Mouse (Mus musculus): Measurements from ENCODE around the gene Sez6l2. TPM values are rescaled to one million over a fixed set of nuclear protein-coding genes. Genes with fewer than 3 reads are reported as not detected.

The Sez6l2 gene
- polyA plus RNA-seq, 1 experiment: 0.04 TPM

DNA sequence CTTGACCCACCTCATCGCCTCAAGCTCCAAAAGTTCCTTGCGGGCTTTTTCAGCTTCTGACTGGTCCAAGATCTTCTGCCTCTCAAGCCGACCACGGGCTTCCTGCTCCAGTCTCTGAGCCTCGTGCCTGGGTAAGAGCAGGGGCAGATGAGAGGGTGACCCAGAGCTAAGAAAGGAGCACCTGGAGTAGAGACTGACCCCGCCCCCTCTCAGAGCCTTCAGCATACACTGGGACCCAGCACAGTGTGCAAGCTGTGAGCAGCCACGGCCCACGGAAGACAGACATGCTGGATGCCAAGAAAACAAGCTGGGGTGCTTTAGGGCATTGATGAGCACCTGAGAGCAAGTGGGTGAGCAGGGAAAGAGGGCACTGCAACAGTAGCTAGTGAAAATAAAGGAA is 38.5 kb downstream of the Sez6l2 start:
- Histone ChIP-seq H3K27me3 (ENCODE audit: control insufficient read depth) (no peaks in the 10 kb centered on the region), H3K36me3 (ENCODE audit: control insufficient read depth) (no peaks in the 10 kb centered on the region; the same call in none of the 2 replicates), H3K9me3 (ENCODE audit: control insufficient read depth, low read length) (no peaks in the 10 kb centered on the region), H3K4me3 (replicated peaks) (no peak overlapping the region), H3K4me1 (ENCODE audit: control insufficient read depth) (no peaks in the 10 kb centered on the region)
- TF ChIP-seq TAL1 (IDR thresholded peaks at IDR 0.05; ENCODE audit: low read length): no peak
- TF ChIP-seq GATA1 (IDR thresholded peaks at IDR 0.05; ENCODE audit: low read length): no peak

DNA sequence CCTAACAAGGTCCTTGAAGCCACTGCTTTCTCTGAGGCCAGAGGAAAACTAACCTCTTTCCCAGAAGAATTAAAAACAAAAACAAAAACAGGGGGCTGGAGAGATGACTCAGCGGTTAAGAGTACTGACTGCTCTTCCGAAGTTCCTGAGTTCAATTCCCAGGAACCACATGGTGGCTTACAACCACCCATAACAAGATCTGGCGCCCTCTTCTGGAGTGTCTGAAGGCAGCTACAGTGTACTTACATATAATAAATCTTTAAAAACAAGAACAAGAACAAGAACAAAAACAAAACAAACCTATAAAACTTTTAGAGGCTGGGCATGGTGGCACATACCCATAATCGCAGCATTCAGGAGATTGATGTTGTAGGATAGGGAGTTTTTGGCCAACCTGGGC is 46.1 kb downstream of the Sez6l2 start:
- Histone ChIP-seq H3K9me3 (ENCODE audit: control insufficient read depth, low read length) (peaks cover 4% of the 10 kb centered on the region), H3K4me3 (replicated peaks) (no peak overlapping the region), H3K4me1 (ENCODE audit: control insufficient read depth) (peaks cover 2% of the 10 kb centered on the region; the same call in 1 of the 2 replicates), H3K36me3 (ENCODE audit: control insufficient read depth) (peaks cover 4% of the 10 kb centered on the region), H3K27me3 (ENCODE audit: control insufficient read depth) (no peaks in the 10 kb centered on the region)
- TF ChIP-seq GATA1 (IDR thresholded peaks at IDR 0.05; ENCODE audit: low read length): no peak
- TF ChIP-seq TAL1 (IDR thresholded peaks at IDR 0.05; ENCODE audit: low read length): no peak

DNA sequence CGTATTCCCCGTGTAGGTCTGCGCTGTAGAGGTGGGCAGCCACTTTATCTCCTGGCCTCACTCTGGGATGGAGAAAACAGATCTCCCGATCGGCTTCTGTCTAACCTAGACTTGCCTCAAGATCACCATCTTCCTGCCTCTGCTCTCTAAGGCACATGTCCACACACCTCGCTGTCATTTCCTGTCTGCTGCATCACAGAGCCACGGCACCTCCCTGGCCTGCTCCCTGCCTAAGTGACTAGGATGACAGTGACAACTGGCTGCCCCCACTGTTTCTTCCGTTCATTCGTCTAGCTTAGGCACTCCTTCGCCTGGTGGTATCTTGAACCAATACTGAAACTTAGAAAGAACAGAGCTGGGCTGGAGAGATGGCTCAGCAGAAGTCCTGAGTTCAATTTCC is 49.2 kb downstream of the Sez6l2 start:
- Histone ChIP-seq H3K4me3 (replicated peaks) (no peak overlapping the region), H3K27me3 (ENCODE audit: control insufficient read depth) (no peaks in the 10 kb centered on the region), H3K9me3 (ENCODE audit: control insufficient read depth, low read length) (peaks cover 4% of the 10 kb centered on the region), H3K36me3 (ENCODE audit: control insufficient read depth) (peaks cover 4% of the 10 kb centered on the region), H3K4me1 (ENCODE audit: control insufficient read depth) (peaks cover 4% of the 10 kb centered on the region)
- TF ChIP-seq GATA1 (IDR thresholded peaks at IDR 0.05; ENCODE audit: low read length): no peak

DNA sequence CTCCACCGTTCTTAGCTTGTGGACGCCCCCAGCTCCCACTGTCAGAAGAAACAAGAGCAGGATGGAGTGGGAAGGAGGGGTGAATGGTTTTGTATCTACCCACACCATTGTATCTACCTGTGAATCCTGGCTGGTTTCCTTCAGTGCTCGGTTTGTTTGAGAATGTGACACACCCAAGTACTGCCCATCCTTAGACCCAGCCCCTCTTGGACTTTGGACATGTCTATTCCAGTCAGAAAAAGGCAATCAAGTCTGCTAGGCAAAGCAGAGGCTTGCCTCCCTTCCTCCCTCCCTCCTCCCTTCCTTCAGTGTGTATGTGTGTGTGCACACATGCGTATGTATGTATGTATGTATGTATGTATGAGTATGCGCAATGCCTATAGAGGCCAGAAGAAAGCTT is 53.3 kb downstream of the Sez6l2 start:
- H3K4me1 ChIP-seq (ENCODE audit: control insufficient read depth): peaks cover 25% of the 10 kb centered on the region
- TF ChIP-seq TAL1 (IDR thresholded peaks at IDR 0.05; ENCODE audit: low read length) (no peak), GATA1 (IDR thresholded peaks at IDR 0.05; ENCODE audit: low read length) (no peak)
- H3K27me3 ChIP-seq (ENCODE audit: control insufficient read depth): no peaks in the 10 kb centered on the region
- no peaks in the 10 kb centered on the region; the same call in 1 of the 2 replicates for H3K36me3 ChIP-seq (ENCODE audit: control insufficient read depth)
- H3K9me3 ChIP-seq (ENCODE audit: control insufficient read depth, low read length): no peaks in the 10 kb centered on the region
- no peak overlapping the region for H3K4me3 ChIP-seq (replicated peaks)

DNA sequence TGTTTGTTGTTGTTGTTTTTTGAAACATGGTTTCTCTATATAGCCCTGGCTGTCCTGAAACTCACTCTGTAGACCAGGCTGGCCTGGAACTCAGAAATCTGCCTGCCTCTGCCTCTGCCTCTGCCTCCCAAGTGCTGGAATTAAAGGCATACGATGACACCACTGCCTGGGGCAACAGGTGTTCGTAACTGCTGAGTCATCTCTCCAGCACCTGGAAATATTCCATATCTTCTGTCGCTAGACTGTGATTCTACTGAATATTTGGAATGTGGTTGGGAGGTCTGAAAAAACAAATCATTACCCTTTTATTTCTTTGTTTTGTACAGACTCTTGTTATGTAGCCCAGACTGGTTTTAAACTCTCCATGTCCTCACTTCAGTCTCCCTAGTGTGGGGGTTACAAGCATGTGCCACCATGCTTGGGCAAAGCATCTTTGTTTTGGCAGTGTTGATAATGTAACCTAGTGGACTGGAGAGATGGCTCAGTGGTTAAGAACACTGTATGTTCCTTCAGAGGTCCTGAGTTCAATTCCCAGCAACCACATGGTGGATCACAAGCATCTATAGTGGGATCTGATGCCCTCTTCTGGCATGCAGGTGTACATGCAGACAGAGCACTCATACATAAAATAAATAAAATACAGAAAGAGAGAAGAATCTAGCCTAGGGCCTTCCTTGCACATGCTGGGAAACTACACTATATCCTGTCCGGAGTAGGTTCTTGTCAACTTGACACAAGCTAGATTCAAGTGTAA is 53.9 kb downstream of the Sez6l2 start:
- Histone ChIP-seq H3K36me3 (ENCODE audit: control insufficient read depth) (peaks cover 2% of the 10 kb centered on the region), H3K4me3 (replicated peaks) (no peak overlapping the region), H3K9me3 (ENCODE audit: control insufficient read depth, low read length) (no peaks in the 10 kb centered on the region), H3K27me3 (ENCODE audit: control insufficient read depth) (no peaks in the 10 kb centered on the region), H3K4me1 (ENCODE audit: control insufficient read depth) (peaks cover 31% of the 10 kb centered on the region)
- TF ChIP-seq GATA1 (IDR thresholded peaks at IDR 0.05; ENCODE audit: low read length) (no peak), TAL1 (IDR thresholded peaks at IDR 0.05; ENCODE audit: low read length) (no peak)

DNA sequence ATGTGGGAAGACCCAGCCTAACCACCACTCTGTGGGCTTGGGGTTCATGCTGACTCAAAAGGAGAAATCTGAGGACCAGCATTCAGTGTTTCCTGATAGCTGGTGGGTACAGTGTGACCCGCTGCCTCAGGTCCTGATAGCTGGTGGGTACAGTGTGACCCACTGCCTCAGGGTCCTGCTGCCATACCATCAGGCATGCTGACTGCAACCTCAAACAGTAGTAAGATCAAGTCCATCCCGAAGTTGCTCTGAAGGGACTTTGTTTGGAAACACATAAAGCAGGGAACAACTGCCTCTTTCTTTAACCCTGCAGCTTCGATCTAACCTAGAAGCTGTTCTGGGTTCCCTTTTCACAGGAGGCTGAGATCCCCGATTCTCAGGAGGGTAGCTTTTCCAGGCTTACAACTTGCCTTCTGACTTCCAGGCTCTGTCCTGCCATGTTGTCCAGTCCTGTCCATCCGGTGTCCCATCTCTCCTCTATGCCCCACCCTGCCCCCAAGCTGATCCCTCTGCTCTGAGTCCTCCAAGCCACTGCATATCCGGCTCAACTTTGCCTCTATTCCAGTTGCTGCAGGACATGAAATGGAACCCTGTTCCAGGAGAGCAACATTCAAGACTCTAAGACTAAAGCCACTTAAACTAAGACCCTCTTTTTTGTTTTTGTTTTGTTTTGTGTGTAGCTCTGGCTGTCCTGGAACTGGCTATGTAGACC is 57.1 kb downstream of the Sez6l2 start:
- TF ChIP-seq TAL1 (IDR thresholded peaks at IDR 0.05; ENCODE audit: low read length) (no peak), GATA1 (IDR thresholded peaks at IDR 0.05; ENCODE audit: low read length) (no peak)
- Histone ChIP-seq H3K4me1 (ENCODE audit: control insufficient read depth) (peaks cover 52% of the 10 kb centered on the region), H3K9me3 (ENCODE audit: control insufficient read depth, low read length) (no peaks in the 10 kb centered on the region), H3K27me3 (ENCODE audit: control insufficient read depth) (no peaks in the 10 kb centered on the region), H3K4me3 (replicated peaks) (no peak overlapping the region), H3K36me3 (ENCODE audit: control insufficient read depth) (peaks cover 18% of the 10 kb centered on the region)

DNA sequence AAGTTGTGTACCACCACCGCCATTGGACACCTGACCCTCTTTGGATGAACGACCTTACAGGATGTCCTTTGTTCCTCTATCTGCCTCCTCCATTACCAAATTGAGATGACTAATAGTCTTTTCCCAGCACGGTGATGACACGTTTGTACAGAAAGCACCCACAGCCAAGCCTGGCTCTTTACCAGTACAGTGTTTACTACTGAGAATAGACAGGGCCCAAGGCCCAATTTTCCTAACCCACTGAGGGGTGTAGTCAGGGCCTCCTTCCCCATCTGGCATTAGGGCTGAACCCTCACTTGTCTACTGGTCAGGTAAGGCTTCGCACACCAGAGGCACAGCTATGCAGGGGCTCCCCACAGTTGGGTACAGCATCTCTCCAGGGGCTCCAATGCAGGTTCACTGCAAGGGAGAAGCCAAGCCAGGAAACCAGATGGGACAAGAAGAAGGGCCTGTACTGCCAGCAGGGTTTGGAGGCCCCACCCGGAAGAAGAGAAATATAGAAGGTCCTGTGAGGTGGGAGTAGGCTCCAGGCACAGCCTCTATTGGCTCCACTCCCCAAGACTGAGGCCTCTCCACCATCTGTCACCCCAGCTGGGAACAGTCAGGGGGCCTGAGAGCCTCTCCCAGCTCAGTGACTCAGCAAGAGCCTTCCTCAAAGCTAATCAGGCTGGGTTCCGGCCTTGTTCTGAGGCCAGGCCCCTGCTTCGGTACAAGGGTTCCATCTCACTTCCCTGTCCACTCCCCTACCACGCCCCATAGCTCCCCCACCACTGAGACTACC is 58.1 kb downstream of the Sez6l2 start:
- H3K27me3 ChIP-seq (ENCODE audit: control insufficient read depth): no peaks in the 10 kb centered on the region
- no peaks in the 10 kb centered on the region for H3K9me3 ChIP-seq (ENCODE audit: control insufficient read depth, low read length)
- TF ChIP-seq GATA1 (IDR thresholded peaks at IDR 0.05; ENCODE audit: low read length): no peak
- no peak for TF ChIP-seq TAL1 (IDR thresholded peaks at IDR 0.05; ENCODE audit: low read length)
- H3K4me1 ChIP-seq (ENCODE audit: control insufficient read depth): peaks cover 60% of the 10 kb centered on the region
- H3K36me3 ChIP-seq (ENCODE audit: control insufficient read depth): peaks cover 26% of the 10 kb centered on the region
- H3K4me3 ChIP-seq (replicated peaks): peak overlapping the region; percentile 30

DNA sequence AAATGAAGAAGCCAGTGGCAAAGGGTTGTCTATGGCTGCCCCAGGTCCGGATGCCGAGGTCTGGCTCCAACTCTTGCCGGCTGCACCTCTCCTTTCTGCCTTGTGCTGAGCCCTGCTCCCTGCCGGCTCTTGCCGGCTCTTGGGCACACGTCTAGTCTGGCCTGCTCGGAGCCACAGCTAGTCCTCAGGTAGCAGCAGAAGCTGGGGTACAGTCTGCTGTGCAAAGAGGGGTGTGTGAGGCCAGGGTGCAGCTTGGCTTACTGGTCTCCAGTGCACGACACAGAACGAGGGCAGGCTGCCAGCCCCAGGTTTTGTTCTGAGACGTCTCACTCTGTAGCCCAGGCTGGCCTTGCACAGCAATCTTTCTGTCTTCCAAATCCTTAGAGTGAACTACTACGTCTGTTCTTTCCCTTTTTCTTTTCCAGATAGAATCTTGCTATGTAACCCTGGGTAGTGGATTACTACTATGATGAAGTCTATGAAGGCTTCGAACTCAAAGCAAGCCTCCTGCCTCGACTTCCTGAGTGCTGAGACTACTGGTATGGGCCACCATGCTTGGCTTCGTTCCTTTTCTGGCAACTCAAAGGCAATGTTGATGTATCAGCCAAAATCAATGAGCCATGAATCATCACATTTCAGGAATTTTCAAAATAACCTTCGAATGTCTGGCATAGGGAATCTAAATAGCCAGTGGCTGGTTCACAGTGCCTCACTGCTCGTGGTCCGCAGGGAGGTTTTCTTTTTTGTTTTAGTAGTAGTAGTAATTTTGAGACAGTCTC is 59.1 kb downstream of the Sez6l2 start:
- H3K36me3 ChIP-seq (ENCODE audit: control insufficient read depth): peaks cover 35% of the 10 kb centered on the region
- H3K27me3 ChIP-seq (ENCODE audit: control insufficient read depth): no peaks in the 10 kb centered on the region
- H3K9me3 ChIP-seq (ENCODE audit: control insufficient read depth, low read length): no peaks in the 10 kb centered on the region
- H3K4me3 ChIP-seq (replicated peaks): no peak overlapping the region
- TF ChIP-seq GATA1 (IDR thresholded peaks at IDR 0.05; ENCODE audit: low read length) (no peak), TAL1 (IDR thresholded peaks at IDR 0.05; ENCODE audit: low read length) (no peak)
- peaks cover 68% of the 10 kb centered on the region for H3K4me1 ChIP-seq (ENCODE audit: control insufficient read depth)

Measured in erythroblast, embryonic 14.5 days (primary cell).